Comparison of ENCODE assay signal across 10 mouse cellular contexts in genomic region chr3:127706445-127707088, GRCm38 (mm10).
A peak's percentile ranks its signal among the peaks of the same experiment; 100 is the strongest.
DNase-seq lines count a peak whose midpoint lies in the region; ATAC-seq and TF ChIP-seq lines count a peak whose summit lies in the region.
"Had no signal": no experiment of that assay in that cellular context is flagged by ENCODE, and none has a peak within 500 bp of the region (broad histone marks: within the 10 kb centered on the region; RNA-seq: fewer than 3 reads in every experiment).

No protein-coding gene starts in this region.

- H3K4me3 ChIP-seq in kidney, embryonic 15.5 days (replicated peaks) = no peak overlapping the region
- peak overlapping the region; percentile 34 for H3K4me3 ChIP-seq in forebrain, embryonic 10.5 days
- H3K4me3 ChIP-seq in hindbrain, postnatal 0 days (ENCODE audit: low read length) = peak overlapping the region; percentile 27
- H3K4me3 ChIP-seq in midbrain, postnatal 0 days (ENCODE audit: low read depth, low read length) = peak overlapping the region; percentile 29; the same call in 1 of the 2 replicates
- H3K4me3 ChIP-seq in cerebellum, adult 2 months (replicated peaks; ENCODE audit: insufficient read depth, low read depth, low read length) = no peak overlapping the region

- peaks cover 14% of the 10 kb centered on the region for H3K4me1 ChIP-seq in kidney, embryonic 15.5 days
- H3K4me1 ChIP-seq in forebrain, embryonic 10.5 days = peaks cover 37% of the 10 kb centered on the region
- peaks cover 7% of the 10 kb centered on the region; the same call in 1 of the 2 replicates for H3K4me1 ChIP-seq in hindbrain, postnatal 0 days (ENCODE audit: insufficient read depth, low read length)
- peaks cover 5% of the 10 kb centered on the region; the same call in 1 of the 2 replicates for H3K4me1 ChIP-seq in midbrain, postnatal 0 days (ENCODE audit: insufficient read depth, low read length)
- H3K4me1 ChIP-seq in cerebellum, adult 2 months (ENCODE audit: control insufficient read depth, insufficient read depth, low read length) = no peaks in the 10 kb centered on the region

- 79% methylated on average over 8 of the region's 8 CpGs for WGBS in kidney, embryonic 15.5 days
- 62% methylated on average over 8 of the region's 8 CpGs for whole genome bisulfite sequencing in forebrain, embryonic 10.5 days
- WGBS in hindbrain, postnatal 0 days = 34% methylated on average over 8 of the region's 8 CpGs
- 33% methylated on average over 8 of the region's 8 CpGs for WGBS in midbrain, postnatal 0 days
- WGBS in cerebellum, adult 2 months = 34% methylated on average over 8 of the region's 8 CpGs

- no peak for TF ChIP-seq POLR2A in cerebellum, adult 2 months (IDR thresholded peaks at IDR 0.05; ENCODE audit: borderline replicate concordance, insufficient read depth, low read length)

- no peak for DNase-seq in kidney, postnatal 10 days
- DNase-seq in forebrain, embryonic 10.5 days (ENCODE audit: extremely low spot score, low spot score) = no peak
- DNase-seq in hindbrain, postnatal 0 days (ENCODE audit: low spot score) = no peak
- DNase-seq in midbrain, postnatal 0 days (ENCODE audit: low spot score) = no peak
- no peak for DNase-seq in thymus, adult 18-20 months
- DNase-seq in cerebellum, adult 2 months = no peak
- no peak for DNase-seq in Muller cell, postnatal 12 days (ENCODE audit: inconsistent ontology term)
- DNase-seq: gastrocnemius, postnatal 10 days had no signal

- H3K27ac ChIP-seq in kidney, embryonic 15.5 days = no peak overlapping the region
- H3K27ac ChIP-seq in forebrain, embryonic 10.5 days = peak overlapping the region; percentile 88
- no peak overlapping the region for H3K27ac ChIP-seq in hindbrain, postnatal 0 days
- 0 out of 2 replicates have a peak overlapping the region, but pooled peaks have one; percentile 26 for H3K27ac ChIP-seq in midbrain, postnatal 0 days (ENCODE audit: low read depth, low read length)
- H3K27ac ChIP-seq in cerebellum, adult 2 months (ENCODE audit: insufficient read depth, low read length) = no peak overlapping the region
- H3K27ac ChIP-seq: macrophage had no signal

- H3K9me3 ChIP-seq in kidney, embryonic 15.5 days (replicated peaks) = no peaks in the 10 kb centered on the region
- H3K9me3 ChIP-seq in forebrain, embryonic 10.5 days = no peaks in the 10 kb centered on the region
- H3K9me3 ChIP-seq in hindbrain, postnatal 0 days (ENCODE audit: low read length) = no peaks in the 10 kb centered on the region
- no peaks in the 10 kb centered on the region for H3K9me3 ChIP-seq in midbrain, postnatal 0 days (ENCODE audit: low read length)

- TF ChIP-seq CTCF in hindbrain, postnatal 0 days (IDR thresholded peaks at IDR 0.05; ENCODE audit: low read depth) = no peak
- TF ChIP-seq CTCF in midbrain, postnatal 0 days (IDR thresholded peaks at IDR 0.05) = no peak
- TF ChIP-seq CTCF in cerebellum, adult 2 months (IDR thresholded peaks at IDR 0.05; ENCODE audit: borderline replicate concordance, insufficient read depth, low read depth, low read length) = no peak

- peaks cover 3% of the 10 kb centered on the region; the same call in 1 of the 2 replicates for H3K27me3 ChIP-seq in kidney, embryonic 15.5 days
- H3K27me3 ChIP-seq in forebrain, embryonic 10.5 days (ENCODE audit: poor library complexity, severe bottlenecking) = peaks cover 82% of the 10 kb centered on the region
- no peaks in the 10 kb centered on the region for H3K27me3 ChIP-seq in hindbrain, postnatal 0 days (ENCODE audit: insufficient read depth, low read length)
- H3K27me3 ChIP-seq in midbrain, postnatal 0 days (ENCODE audit: insufficient read depth, low read length) = no peaks in the 10 kb centered on the region
- H3K27me3 ChIP-seq in cerebellum, adult 2 months (ENCODE audit: control insufficient read depth, insufficient read depth, low read length) = peaks cover 2% of the 10 kb centered on the region; the same call in 1 of the 2 replicates

- H3K9ac ChIP-seq in kidney, embryonic 15.5 days = no peak overlapping the region
- H3K9ac ChIP-seq in hindbrain, postnatal 0 days (replicated peaks; ENCODE audit: low read length) = no peak overlapping the region
- no peak overlapping the region for H3K9ac ChIP-seq in midbrain, postnatal 0 days (replicated peaks; ENCODE audit: low read length, poor library complexity, severe bottlenecking)

- H3K4me2 ChIP-seq in kidney, embryonic 15.5 days = peak overlapping the region; percentile 62
- peak overlapping the region; percentile 59 for H3K4me2 ChIP-seq in hindbrain, postnatal 0 days (ENCODE audit: low read depth, low read length)
- H3K4me2 ChIP-seq in midbrain, postnatal 0 days (ENCODE audit: low read depth, low read length, poor library complexity, severe bottlenecking) = peak overlapping the region; percentile 54

- no peaks in the 10 kb centered on the region for H3K36me3 ChIP-seq in kidney, embryonic 15.5 days
- no peaks in the 10 kb centered on the region for H3K36me3 ChIP-seq in forebrain, embryonic 10.5 days (replicated peaks)
- H3K36me3 ChIP-seq in hindbrain, postnatal 0 days (ENCODE audit: insufficient read depth, low read length) = no peaks in the 10 kb centered on the region
- no peaks in the 10 kb centered on the region for H3K36me3 ChIP-seq in midbrain, postnatal 0 days (ENCODE audit: insufficient read depth, low read length)

- ATAC-seq in kidney, embryonic 15.5 days (replicated peaks; ENCODE audit: low FRiP score) = no peak
- peak; percentile 68 for ATAC-seq in hindbrain, postnatal 0 days
- no peak for ATAC-seq in midbrain, postnatal 0 days (ENCODE audit: low FRiP score)

Comparison
In these comparisons a context has a peak if more than half of its experiments do, and no peak if none do; other contexts are left out.
1. H3K27ac ChIP-seq: peak in forebrain, embryonic 10.5 days (single experiment) and midbrain, postnatal 0 days (single experiment); none in kidney, embryonic 15.5 days (single experiment), hindbrain, postnatal 0 days (single experiment) and cerebellum, adult 2 months (single experiment).
2. H3K4me3 ChIP-seq: peak in forebrain, embryonic 10.5 days (single experiment), hindbrain, postnatal 0 days (single experiment) and midbrain, postnatal 0 days (single experiment); none in kidney, embryonic 15.5 days (single experiment) and cerebellum, adult 2 months (single experiment).
3. Peak in every context shown above with its lines, with median percentiles within 50 percentile points of each other: H3K4me2 ChIP-seq.